Mouse (Mus musculus) midbrain, embryonic 15.5 days (tissue): Measurements from ENCODE around the gene Hoxd4. TPM values are rescaled to one million over a fixed set of nuclear protein-coding genes. Genes with fewer than 3 reads are reported as not detected.

Experiments
- ATAC-seq: fragments of 200-750 bp; cut with Nextera tagmentation; replicated peaks from 2 replicates; pipeline ENCODE4 v1.8.0; 2017; ENCODE audit warnings: moderate TSS enrichment
- H3K27ac ChIP-seq: fragments of 300-500 bp; sonication (generic); 2 replicates; pipeline ENCODE4 v1.5.1; 2015; ENCODE audit warnings: mild to moderate bottlenecking, inconsistent platforms
- H3K27me3 ChIP-seq: fragments of 300-500 bp; sonication (generic); replicated peaks from 2 replicates; pipeline ENCODE4 v1.6.1; 2015; ENCODE audit warnings: inconsistent platforms
- H3K36me3 ChIP-seq: fragments of 300-500 bp; sonication (generic); replicated peaks from 2 replicates; pipeline ENCODE4 v1.6.1; 2015; ENCODE audit warnings: inconsistent platforms
- H3K4me1 ChIP-seq: fragments of 300-500 bp; sonication (generic); 2 replicates; pipeline ENCODE4 v1.6.1; 2015; ENCODE audit warnings: inconsistent platforms
- H3K4me2 ChIP-seq: fragments of 300-500 bp; sonication (generic); 2 replicates; pipeline ENCODE4 v1.6.1; 2015; ENCODE audit warnings: inconsistent platforms, mild to moderate bottlenecking, moderate library complexity
- H3K4me3 ChIP-seq: fragments of 300-500 bp; sonication (generic); 2 replicates; pipeline ENCODE4 v1.5.1; 2015; ENCODE audit warnings: mild to moderate bottlenecking, inconsistent platforms
- H3K9ac ChIP-seq: fragments of 300-500 bp; sonication (generic); 2 replicates; pipeline ENCODE4 v1.6.1; 2015; ENCODE audit warnings: mild to moderate bottlenecking, inconsistent platforms
- H3K9me3 ChIP-seq: fragments of 300-500 bp; sonication (generic); 2 replicates; pipeline ENCODE4 v1.6.1; 2016; ENCODE audit warnings: inconsistent platforms
- WGBS: fragments of 180-500 bp; shearing (Covaris S2); methylation state at CpG from one replicate; pipeline ENCODE4 v1.1.7; 2015; ENCODE audit warnings: mixed read lengths; 5-methylcytosine and 5-hydroxymethylcytosine counted together
- polyA plus RNA-seq: library from polyadenylated mRNA; unstranded; fragments of >200 nt; fragmentation: Nextera tagmentation; extraction: Ambion mirVana; gene quantifications from 2 replicates; pipeline ENCODE4 v1.2.1, GENCODE M21; 2015

Hoxd4 gene
- polyA plus RNA-seq, 1 experiment from 2014 or later, result not detected

- Histone ChIP-seq H3K27ac (no peak overlapping the region), H3K9ac (no peak overlapping the region), H3K4me3 (no peak overlapping the region), H3K36me3 (no peaks in the 10 kb centered on the region), H3K4me1 (peaks cover 5% of the 10 kb centered on the region), H3K4me2 (no peak overlapping the region), H3K27me3 (peaks cover 97% of the 10 kb centered on the region), H3K9me3 (no peaks in the 10 kb centered on the region)
- ATAC-seq, result no peak
- 3% methylated on average over 2 of the region's 2 CpGs for WGBS
These were observed 27.7 kb downstream of the Hoxd4 start for GRCm38 (mm10) chr2:74739476-74739800.

- H3K27me3 ChIP-seq, result peaks cover 97% of the 10 kb centered on the region
- no peak overlapping the region for H3K4me3 ChIP-seq
- no peaks in the 10 kb centered on the region for H3K9me3 ChIP-seq
- ATAC-seq, result no peak
- H3K4me2 ChIP-seq, result no peak overlapping the region
- H3K36me3 ChIP-seq, result no peaks in the 10 kb centered on the region
- 2% methylated on average over 14 of the region's 14 CpGs for WGBS
- peaks cover 5% of the 10 kb centered on the region for H3K4me1 ChIP-seq
- H3K9ac ChIP-seq, result no peak overlapping the region
- no peak overlapping the region for H3K27ac ChIP-seq
These were observed 28.1 kb downstream of the Hoxd4 start for GRCm38 (mm10) chr2:74739869-74740268.

GRCm38 (mm10) chr2:74740311-74741091, 28.8 kb downstream of the Hoxd4 start:
- Histone ChIP-seq H3K4me3 (0 out of 2 replicates have a peak overlapping the region, but pooled peaks have one; percentile 5), H3K4me1 (peaks cover 5% of the 10 kb centered on the region), H3K4me2 (no peak overlapping the region), H3K27ac (no peak overlapping the region), H3K36me3 (no peaks in the 10 kb centered on the region), H3K27me3 (peaks cover 97% of the 10 kb centered on the region), H3K9me3 (no peaks in the 10 kb centered on the region), H3K9ac (no peak overlapping the region)
- ATAC-seq, result no peak
- under 1% methylated on average over 43 of the region's 43 CpGs for WGBS

- Histone ChIP-seq H3K36me3 (no peaks in the 10 kb centered on the region), H3K27ac (no peak overlapping the region), H3K4me3 (no peak overlapping the region), H3K4me2 (no peak overlapping the region), H3K9ac (no peak overlapping the region), H3K27me3 (peaks cover 97% of the 10 kb centered on the region), H3K4me1 (no peaks in the 10 kb centered on the region; the same call in 1 of the 2 replicates), H3K9me3 (no peaks in the 10 kb centered on the region)
- ATAC-seq, result no peak
- 28% methylated on average over 2 of the region's 3 CpGs for WGBS
These were observed 29.7 kb downstream of the Hoxd4 start for GRCm38 (mm10) chr2:74741252-74741978.

GRCm38 (mm10) chr2:74741979-74742277, 30.2 kb downstream of the Hoxd4 start:
- Histone ChIP-seq H3K36me3 (no peaks in the 10 kb centered on the region), H3K4me2 (no peak overlapping the region), H3K4me1 (no peaks in the 10 kb centered on the region), H3K27me3 (peaks cover 97% of the 10 kb centered on the region), H3K9ac (no peak overlapping the region), H3K9me3 (no peaks in the 10 kb centered on the region), H3K27ac (no peak overlapping the region), H3K4me3 (no peak overlapping the region)
- no peak for ATAC-seq

- ATAC-seq, result no peak
- Histone ChIP-seq H3K36me3 (no peaks in the 10 kb centered on the region), H3K27me3 (peaks cover 92% of the 10 kb centered on the region), H3K27ac (no peak overlapping the region), H3K4me3 (no peak overlapping the region), H3K9ac (no peak overlapping the region), H3K9me3 (no peaks in the 10 kb centered on the region), H3K4me2 (no peak overlapping the region), H3K4me1 (peaks cover 9% of the 10 kb centered on the region)
- under 1% methylated on average over 6 of the region's 6 CpGs for WGBS
These were observed 34.0 kb downstream of the Hoxd4 start for GRCm38 (mm10) chr2:74745540-74746297.

- no peak for ATAC-seq
- no peak overlapping the region for H3K9ac ChIP-seq
- no peak overlapping the region for H3K4me3 ChIP-seq
- H3K36me3 ChIP-seq, result no peaks in the 10 kb centered on the region
- H3K27me3 ChIP-seq, result peaks cover 94% of the 10 kb centered on the region
- peaks cover 9% of the 10 kb centered on the region for H3K4me1 ChIP-seq
- 1% methylated on average over 58 of the region's 58 CpGs for WGBS
- H3K4me2 ChIP-seq, result no peak overlapping the region
- no peaks in the 10 kb centered on the region for H3K9me3 ChIP-seq
- H3K27ac ChIP-seq, result no peak overlapping the region
These were observed 34.7 kb downstream of the Hoxd4 start for GRCm38 (mm10) chr2:74746298-74746921.

- 1% methylated on average over 23 of the region's 24 CpGs for WGBS
- Histone ChIP-seq H3K27me3 (peaks cover 94% of the 10 kb centered on the region), H3K9ac (no peak overlapping the region), H3K9me3 (no peaks in the 10 kb centered on the region), H3K36me3 (no peaks in the 10 kb centered on the region), H3K27ac (no peak overlapping the region), H3K4me2 (no peak overlapping the region), H3K4me1 (peaks cover 9% of the 10 kb centered on the region), H3K4me3 (no peak overlapping the region)
- no peak for ATAC-seq
These were observed 35.3 kb downstream of the Hoxd4 start for GRCm38 (mm10) chr2:74747006-74747405.

GRCm38 (mm10) chr2:74747661-74748141, 36.0 kb downstream of the Hoxd4 start:
- H3K27me3 ChIP-seq, result peaks cover 93% of the 10 kb centered on the region
- H3K36me3 ChIP-seq, result no peaks in the 10 kb centered on the region
- H3K9ac ChIP-seq, result no peak overlapping the region
- peaks cover 12% of the 10 kb centered on the region for H3K4me1 ChIP-seq
- H3K27ac ChIP-seq, result no peak overlapping the region
- no peak for ATAC-seq
- 4% methylated on average over 11 of the region's 11 CpGs for WGBS
- no peaks in the 10 kb centered on the region for H3K9me3 ChIP-seq
- no peak overlapping the region for H3K4me2 ChIP-seq
- H3K4me3 ChIP-seq, result no peak overlapping the region

- Histone ChIP-seq H3K27me3 (peaks cover 94% of the 10 kb centered on the region), H3K4me3 (no peak overlapping the region), H3K27ac (no peak overlapping the region)
These were observed 36.8 kb downstream of the Hoxd4 start for GRCm38 (mm10) chr2:74748436-74748995.

GRCm38 (mm10) chr2:74749337-74750121, 37.8 kb downstream of the Hoxd4 start:
- H3K4me1 ChIP-seq, result peaks cover 17% of the 10 kb centered on the region
- H3K36me3 ChIP-seq, result no peaks in the 10 kb centered on the region
- no peak for ATAC-seq
- WGBS, result under 1% methylated on average over 47 of the region's 47 CpGs
- H3K4me3 ChIP-seq, result peak overlapping the region; percentile 7; the same call in 1 of the 2 replicates
- no peaks in the 10 kb centered on the region for H3K9me3 ChIP-seq
- H3K4me2 ChIP-seq, result peak overlapping the region; percentile 36
- H3K27me3 ChIP-seq, result peaks cover 94% of the 10 kb centered on the region
- no peak overlapping the region for H3K9ac ChIP-seq
- H3K27ac ChIP-seq, result no peak overlapping the region

More at GRCm38 (mm10) chr2:74748436-74748995, 36.8 kb downstream of the Hoxd4 start:
- WGBS, result 3% methylated on average over 9 of the region's 9 CpGs
- Histone ChIP-seq H3K4me2 (no peak overlapping the region), H3K9ac (no peak overlapping the region), H3K36me3 (no peaks in the 10 kb centered on the region), H3K9me3 (no peaks in the 10 kb centered on the region), H3K4me1 (peaks cover 17% of the 10 kb centered on the region)
- no peak for ATAC-seq
